Mouse (Mus musculus) neural tube, embryonic 15.5 days (tissue): Measurements from ENCODE around the gene Hcrtr2. TPM values are rescaled to one million over a fixed set of nuclear protein-coding genes. Genes with fewer than 3 reads are reported as not detected.

Source experiments
- ATAC-seq: fragments of 200-750 bp; cut with Nextera tagmentation; 2 replicates; pipeline ENCODE4 v1.8.0; 2017; ENCODE audit warnings: mild to moderate bottlenecking, moderate TSS enrichment, moderate library complexity; ENCODE audit not compliant: low FRiP score
- H3K27ac ChIP-seq: fragments of 300-500 bp; sonication (generic); replicated peaks from 2 replicates; pipeline ENCODE4 v1.5.1; 2015; ENCODE audit warnings: mild to moderate bottlenecking, inconsistent platforms
- H3K27me3 ChIP-seq: fragments of 300-500 bp; sonication (generic); replicated peaks from 2 replicates; pipeline ENCODE4 v1.6.1; 2015; ENCODE audit warnings: inconsistent platforms
- H3K36me3 ChIP-seq: fragments of 300-500 bp; sonication (generic); 2 replicates; pipeline ENCODE4 v1.6.1; 2015; ENCODE audit warnings: inconsistent platforms
- H3K4me1 ChIP-seq: fragments of 300-500 bp; sonication (generic); 2 replicates; pipeline ENCODE4 v1.6.1; 2015; ENCODE audit warnings: inconsistent platforms
- H3K4me2 ChIP-seq: fragments of 300-500 bp; sonication (generic); 2 replicates; pipeline ENCODE4 v1.6.1; 2015; ENCODE audit warnings: inconsistent platforms, mild to moderate bottlenecking, moderate library complexity
- H3K4me3 ChIP-seq: fragments of 300-500 bp; sonication (generic); replicated peaks from 2 replicates; pipeline ENCODE4 v1.5.1; 2015; ENCODE audit warnings: mild to moderate bottlenecking, inconsistent platforms
- H3K9ac ChIP-seq: fragments of 300-500 bp; sonication (generic); replicated peaks from 2 replicates; pipeline ENCODE4 v1.6.1; 2015; ENCODE audit warnings: mild to moderate bottlenecking, inconsistent platforms
- H3K9me3 ChIP-seq: fragments of 300-500 bp; sonication (generic); replicated peaks from 2 replicates; pipeline ENCODE4 v1.6.1; 2016; ENCODE audit warnings: inconsistent platforms
- WGBS: fragments of 180-500 bp; shearing (Covaris S2); methylation state at CpG from one replicate; pipeline ENCODE4 v1.1.7; 2015; ENCODE audit warnings: mixed read lengths; 5-methylcytosine and 5-hydroxymethylcytosine counted together
- polyA plus RNA-seq: library from polyadenylated mRNA; unstranded; fragments of >200 nt; fragmentation: Nextera tagmentation; extraction: Ambion mirVana; gene quantifications from 2 replicates; pipeline ENCODE4 v1.2.1, GENCODE M21; 2015

The Hcrtr2 gene
- polyA plus RNA-seq, 1 experiment from 2014 or later = 10.2 TPM

GRCm38 (mm10) chr9:76315096-76315495 lies 8.6 kb downstream of the Hcrtr2 start:
- ATAC-seq = no peak
- H3K4me2 ChIP-seq = no peak overlapping the region

DNA sequence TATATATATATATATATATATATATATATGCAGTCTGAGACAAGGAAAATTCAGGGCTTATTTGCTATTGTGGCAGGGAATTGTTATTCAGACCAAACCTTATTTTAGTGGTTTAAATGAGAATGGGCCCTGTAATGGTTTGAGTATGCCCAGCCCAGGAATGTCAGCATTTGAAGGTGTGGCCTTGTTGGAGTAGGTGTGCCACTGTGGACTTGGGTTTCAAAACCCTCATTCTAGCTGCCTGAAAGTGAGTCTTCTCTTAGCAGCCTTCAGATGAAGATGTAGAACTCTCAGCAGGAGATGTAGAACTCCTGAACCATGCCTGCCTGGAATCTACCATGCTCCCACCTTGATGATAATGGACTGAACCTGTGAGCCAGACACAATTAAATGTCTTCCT lies 9.7 kb downstream of the Hcrtr2 start:
- H3K4me2 ChIP-seq = no peak overlapping the region
- no peak for ATAC-seq
- no peaks in the 10 kb centered on the region for H3K9me3 ChIP-seq
- H3K4me1 ChIP-seq = no peaks in the 10 kb centered on the region
- no peak overlapping the region for H3K9ac ChIP-seq
- 0 out of 2 replicates have a peak, but pooled peaks cover 5% of the 10 kb centered on the region for H3K36me3 ChIP-seq
- no peak overlapping the region for H3K4me3 ChIP-seq
- no peak overlapping the region for H3K27ac ChIP-seq
- H3K27me3 ChIP-seq = no peaks in the 10 kb centered on the region

More at GRCm38 (mm10) chr9:76315096-76315495, 8.6 kb downstream of the Hcrtr2 start:
- Histone ChIP-seq H3K4me1 (no peaks in the 10 kb centered on the region), H3K27me3 (no peaks in the 10 kb centered on the region), H3K9me3 (no peaks in the 10 kb centered on the region), H3K4me3 (no peak overlapping the region), H3K27ac (no peak overlapping the region), H3K36me3 (0 out of 2 replicates have a peak, but pooled peaks cover 5% of the 10 kb centered on the region), H3K9ac (no peak overlapping the region)

DNA sequence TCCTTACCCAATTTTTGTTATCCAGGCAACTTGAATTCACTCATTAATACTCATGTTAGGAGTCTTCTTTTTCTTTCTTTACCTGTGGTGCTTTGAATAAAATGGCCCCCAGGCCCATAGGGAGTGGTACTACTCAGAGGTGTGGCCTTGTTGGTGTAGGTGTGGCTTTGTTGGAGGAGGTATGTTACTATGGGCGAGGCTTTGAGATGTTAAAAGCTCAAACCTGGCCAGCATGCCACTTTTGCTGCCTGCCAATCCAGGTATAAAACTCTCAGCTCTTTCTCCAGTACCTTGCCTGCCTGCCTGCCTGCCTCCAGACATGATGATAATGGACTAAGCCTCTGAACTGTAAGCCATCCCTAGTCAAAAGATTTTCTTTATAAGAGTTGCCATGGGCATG lies 11.4 kb downstream of the Hcrtr2 start:
- Histone ChIP-seq H3K4me3 (no peak overlapping the region), H3K36me3 (0 out of 2 replicates have a peak, but pooled peaks cover 5% of the 10 kb centered on the region), H3K4me2 (no peak overlapping the region), H3K9ac (no peak overlapping the region), H3K4me1 (no peaks in the 10 kb centered on the region), H3K27me3 (no peaks in the 10 kb centered on the region), H3K27ac (no peak overlapping the region), H3K9me3 (no peaks in the 10 kb centered on the region)
- 86% methylated on average over 1 of the region's 1 CpGs for WGBS
- ATAC-seq = no peak

- Histone ChIP-seq H3K36me3 (no peaks in the 10 kb centered on the region), H3K4me2 (no peak overlapping the region), H3K9me3 (no peaks in the 10 kb centered on the region), H3K4me3 (no peak overlapping the region), H3K27me3 (no peaks in the 10 kb centered on the region), H3K27ac (no peak overlapping the region), H3K4me1 (no peaks in the 10 kb centered on the region), H3K9ac (no peak overlapping the region)
- 81% methylated on average over 5 of the region's 5 CpGs for WGBS
- no peak for ATAC-seq
These were observed 32.3 kb downstream of the Hcrtr2 start for GRCm38 (mm10) chr9:76291384-76291783.

GRCm38 (mm10) chr9:76270886-76271285 lies 52.8 kb downstream of the Hcrtr2 start:
- ATAC-seq = no peak
- no peak overlapping the region for H3K4me3 ChIP-seq

GRCm38 (mm10) chr9:76257731-76258130 lies 65.9 kb downstream of the Hcrtr2 start:
- WGBS = 82% methylated on average over 5 of the region's 5 CpGs
- no peak for ATAC-seq

More at GRCm38 (mm10) chr9:76270886-76271285, 52.8 kb downstream of the Hcrtr2 start:
- Histone ChIP-seq H3K4me1 (no peaks in the 10 kb centered on the region), H3K4me2 (no peak overlapping the region), H3K27me3 (no peaks in the 10 kb centered on the region), H3K9me3 (no peaks in the 10 kb centered on the region), H3K27ac (no peak overlapping the region), H3K36me3 (no peaks in the 10 kb centered on the region), H3K9ac (no peak overlapping the region)

GRCm38 (mm10) chr9:76252544-76252943 lies 71.1 kb downstream of the Hcrtr2 start:
- Histone ChIP-seq H3K9ac (no peak overlapping the region), H3K4me2 (no peak overlapping the region), H3K9me3 (no peaks in the 10 kb centered on the region), H3K36me3 (no peaks in the 10 kb centered on the region), H3K27me3 (no peaks in the 10 kb centered on the region), H3K4me1 (no peaks in the 10 kb centered on the region), H3K27ac (no peak overlapping the region), H3K4me3 (no peak overlapping the region)
- 89% methylated on average over 7 of the region's 7 CpGs for WGBS
- ATAC-seq = no peak

More at GRCm38 (mm10) chr9:76257731-76258130, 65.9 kb downstream of the Hcrtr2 start:
- H3K27ac ChIP-seq = no peak overlapping the region
- H3K4me3 ChIP-seq = no peak overlapping the region
- H3K4me1 ChIP-seq = no peaks in the 10 kb centered on the region
- no peaks in the 10 kb centered on the region for H3K9me3 ChIP-seq
- H3K27me3 ChIP-seq = no peaks in the 10 kb centered on the region
- H3K9ac ChIP-seq = no peak overlapping the region
- no peak overlapping the region for H3K4me2 ChIP-seq
- no peaks in the 10 kb centered on the region for H3K36me3 ChIP-seq

- H3K4me3 ChIP-seq = no peak overlapping the region
- no peaks in the 10 kb centered on the region for H3K4me1 ChIP-seq
- H3K9ac ChIP-seq = no peak overlapping the region
- no peaks in the 10 kb centered on the region for H3K27me3 ChIP-seq
- 91% methylated on average over 4 of the region's 4 CpGs for WGBS
- no peak for ATAC-seq
- no peak overlapping the region for H3K27ac ChIP-seq
- no peak overlapping the region for H3K4me2 ChIP-seq
- H3K9me3 ChIP-seq = no peaks in the 10 kb centered on the region
- no peaks in the 10 kb centered on the region for H3K36me3 ChIP-seq
These were observed 71.5 kb downstream of the Hcrtr2 start for GRCm38 (mm10) chr9:76252109-76252508.

- no peak overlapping the region for H3K4me3 ChIP-seq
- H3K4me1 ChIP-seq = no peaks in the 10 kb centered on the region
- ATAC-seq = no peak
- H3K36me3 ChIP-seq = no peaks in the 10 kb centered on the region
- no peak overlapping the region for H3K27ac ChIP-seq
- H3K4me2 ChIP-seq = no peak overlapping the region
- H3K27me3 ChIP-seq = no peaks in the 10 kb centered on the region
- 14% methylated on average over 1 of the region's 1 CpGs for WGBS
- no peak overlapping the region for H3K9ac ChIP-seq
- no peaks in the 10 kb centered on the region for H3K9me3 ChIP-seq
These were observed 81.3 kb downstream of the Hcrtr2 start for GRCm38 (mm10) chr9:76242322-76242721.

GRCm38 (mm10) chr9:76237946-76238345 lies 85.7 kb downstream of the Hcrtr2 start:
- H3K36me3 ChIP-seq = no peaks in the 10 kb centered on the region
- H3K27me3 ChIP-seq = no peaks in the 10 kb centered on the region
- no peak overlapping the region for H3K4me2 ChIP-seq
- no peak overlapping the region for H3K27ac ChIP-seq
- 88% methylated on average over 5 of the region's 5 CpGs for WGBS
- no peak overlapping the region for H3K4me3 ChIP-seq
- no peak for ATAC-seq
- H3K4me1 ChIP-seq = peaks cover 3% of the 10 kb centered on the region; the same call in 1 of the 2 replicates
- H3K9me3 ChIP-seq = no peaks in the 10 kb centered on the region
- H3K9ac ChIP-seq = no peak overlapping the region

- Histone ChIP-seq H3K4me3 (no peak overlapping the region), H3K9ac (no peak overlapping the region), H3K27ac (no peak overlapping the region), H3K4me1 (peaks cover 3% of the 10 kb centered on the region; the same call in 1 of the 2 replicates), H3K9me3 (no peaks in the 10 kb centered on the region), H3K36me3 (no peaks in the 10 kb centered on the region), H3K27me3 (no peaks in the 10 kb centered on the region), H3K4me2 (peak overlapping the region; percentile 59)
- ATAC-seq = 0 out of 2 replicates have a peak, but pooled peaks have one; percentile 54
- 62% methylated on average over 12 of the region's 12 CpGs for WGBS
These were observed 86.4 kb downstream of the Hcrtr2 start for GRCm38 (mm10) chr9:76237243-76237642.

DNA sequence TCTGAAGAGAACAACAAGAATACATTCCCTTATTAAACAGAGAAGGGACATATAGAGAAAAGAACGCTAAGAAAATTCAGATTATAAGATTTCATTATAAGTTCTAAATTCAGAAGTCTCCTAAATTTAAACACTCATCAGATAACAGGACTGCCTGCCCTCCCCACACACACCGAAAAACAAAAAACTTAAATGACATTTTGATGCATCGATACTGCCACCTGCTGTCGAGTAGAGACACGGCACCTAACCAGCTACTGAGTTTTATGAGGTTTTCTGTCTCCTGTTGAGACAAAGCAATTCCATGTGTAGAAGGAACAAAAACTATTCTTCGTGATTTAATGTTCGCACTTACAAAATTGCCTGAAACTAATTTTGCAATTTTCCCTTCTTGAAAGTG lies 87.0 kb downstream of the Hcrtr2 start:
- ATAC-seq = peak; percentile 84
- WGBS = 2% methylated on average over 7 of the region's 7 CpGs
- H3K4me3 ChIP-seq = peak overlapping the region; percentile 31; the same call in 1 of the 2 replicates

More for the DNA sequence above, 87.0 kb downstream of the Hcrtr2 start:
- peak overlapping the region; percentile 59 for H3K4me2 ChIP-seq
- H3K9me3 ChIP-seq = no peaks in the 10 kb centered on the region
- no peak overlapping the region for H3K27ac ChIP-seq
- H3K27me3 ChIP-seq = no peaks in the 10 kb centered on the region
- H3K36me3 ChIP-seq = no peaks in the 10 kb centered on the region
- no peak overlapping the region for H3K9ac ChIP-seq
- H3K4me1 ChIP-seq = peaks cover 3% of the 10 kb centered on the region; the same call in 1 of the 2 replicates
